Mouse (Mus musculus): ENCODE results near the gene Mrpl41. TPM values are rescaled to one million over a fixed set of nuclear protein-coding genes. Genes with fewer than 3 reads are reported as not detected.

The Mrpl41 gene
- polyA plus RNA-seq (2015; fragmentation: Illumina TruSeq; extraction: RNeasy Lipid Tissue Mini Kit (QIAGEN cat#74804); ENCODE audit: insufficient read depth, low read depth, low replicate concordance): 8.3 TPM

DNA sequence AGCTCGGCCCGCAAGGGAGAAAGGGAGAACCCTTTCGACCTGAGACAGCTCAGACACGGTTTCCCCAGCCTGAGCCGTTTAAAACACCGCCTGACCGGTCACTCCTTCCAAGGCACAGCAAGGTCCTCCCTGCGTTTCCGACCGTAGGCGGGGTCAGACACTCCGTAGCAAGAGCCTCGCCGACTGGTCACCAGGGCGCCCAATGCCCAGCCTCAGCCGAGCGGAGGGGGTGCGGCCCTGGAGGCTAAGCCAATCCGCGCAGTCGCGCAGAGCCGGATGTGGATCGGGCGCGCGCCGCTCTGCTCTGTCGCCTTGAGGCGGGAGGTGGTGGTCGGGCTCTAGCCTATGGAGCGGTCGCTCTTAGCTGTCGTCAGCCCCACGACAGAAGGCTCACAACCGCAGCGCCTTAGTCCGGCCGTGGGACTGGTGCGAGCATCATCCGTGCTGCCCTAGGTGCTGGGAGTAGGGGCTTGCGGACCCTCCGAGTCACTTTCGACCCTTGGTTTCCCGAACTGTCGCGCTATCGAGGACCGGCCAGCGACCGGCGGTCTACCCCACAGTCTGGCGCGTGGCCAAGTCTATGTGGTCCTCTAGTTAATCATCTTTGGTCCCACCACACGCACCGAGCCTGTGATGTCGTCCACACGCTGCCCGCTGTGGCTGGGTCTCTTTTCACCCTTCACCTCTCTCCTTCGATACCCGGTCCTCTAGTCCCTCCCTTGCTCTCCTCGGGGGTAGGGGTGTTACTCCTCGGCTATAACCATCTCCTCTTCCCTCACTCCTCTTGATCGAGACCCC lies at the start of gene Mrpl41:
TSS of gene Mrpl41 (minus strand) at position 193 of the 798 bp plus-strand sequence.

DNA sequence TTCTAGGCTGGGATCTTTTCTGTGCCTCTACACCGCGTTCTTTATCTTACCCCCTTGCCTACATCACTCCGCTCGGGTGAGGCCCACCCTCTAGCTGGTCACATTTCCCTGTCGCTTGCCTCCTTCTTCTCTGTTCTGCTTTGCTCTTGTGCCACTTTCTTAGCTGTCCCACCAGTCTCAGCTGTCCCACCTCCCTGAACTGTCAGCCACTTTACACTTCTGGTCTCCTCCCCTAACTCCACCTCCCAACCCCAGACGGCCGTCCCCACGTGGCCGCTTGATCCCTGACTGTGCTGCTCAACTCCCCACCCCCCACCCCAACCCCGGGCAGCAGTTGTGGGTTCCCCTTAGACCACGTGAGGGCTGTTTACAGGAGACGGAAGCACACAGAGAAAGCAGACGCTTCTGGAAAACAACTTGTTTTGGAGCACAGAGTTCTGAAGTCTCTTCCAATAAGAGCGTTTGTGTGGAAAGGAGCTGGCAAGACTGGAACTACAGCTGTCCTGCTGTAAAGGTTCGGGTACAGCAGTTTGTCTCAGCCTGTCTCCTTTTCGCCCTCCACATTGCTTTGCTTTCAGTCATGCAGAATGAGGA lies 903 bp upstream of the Mrpl41 start, which contains the start of gene Pnpla7:
TSS of gene Pnpla7 (plus strand) at position 330 of the 594 bp plus-strand sequence.

DNA sequence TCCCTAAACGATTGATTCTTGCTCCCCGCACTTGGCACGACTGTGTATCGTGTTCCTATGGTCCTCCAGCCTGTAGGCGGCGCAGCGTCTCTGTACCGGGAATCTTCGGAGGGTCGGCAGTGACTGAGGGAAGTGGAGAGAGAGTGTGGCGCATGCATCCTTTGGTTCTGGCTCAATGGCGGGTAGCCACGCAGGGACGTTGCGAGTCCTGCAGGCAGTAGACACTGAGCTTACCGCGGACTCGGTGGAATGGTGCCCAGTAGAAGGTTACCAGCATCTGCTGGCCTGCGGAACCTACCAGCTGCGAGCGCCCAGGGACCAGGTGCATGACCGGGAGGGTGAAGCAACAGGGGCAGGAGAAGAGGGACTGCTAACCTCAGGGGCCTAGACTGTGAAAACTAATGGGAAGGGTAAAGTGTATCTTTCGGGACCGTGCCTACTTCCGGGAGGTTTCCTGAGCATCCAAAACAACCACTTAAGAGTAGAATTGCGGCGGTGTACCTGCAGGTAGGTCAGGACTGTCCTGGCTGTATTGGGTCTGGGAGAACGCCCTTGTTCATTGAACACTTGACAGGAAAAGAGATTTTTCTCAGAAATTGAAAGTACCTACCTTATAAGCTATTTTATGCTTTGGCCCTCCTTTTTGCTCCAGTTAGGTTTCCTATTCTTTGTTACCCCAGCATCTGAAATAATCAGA lies 12.4 kb downstream of the Mrpl41 start, which contains the start of gene Dph7:
TSS of gene Dph7 (plus strand) at position 97 of the 697 bp plus-strand sequence.

DNA sequence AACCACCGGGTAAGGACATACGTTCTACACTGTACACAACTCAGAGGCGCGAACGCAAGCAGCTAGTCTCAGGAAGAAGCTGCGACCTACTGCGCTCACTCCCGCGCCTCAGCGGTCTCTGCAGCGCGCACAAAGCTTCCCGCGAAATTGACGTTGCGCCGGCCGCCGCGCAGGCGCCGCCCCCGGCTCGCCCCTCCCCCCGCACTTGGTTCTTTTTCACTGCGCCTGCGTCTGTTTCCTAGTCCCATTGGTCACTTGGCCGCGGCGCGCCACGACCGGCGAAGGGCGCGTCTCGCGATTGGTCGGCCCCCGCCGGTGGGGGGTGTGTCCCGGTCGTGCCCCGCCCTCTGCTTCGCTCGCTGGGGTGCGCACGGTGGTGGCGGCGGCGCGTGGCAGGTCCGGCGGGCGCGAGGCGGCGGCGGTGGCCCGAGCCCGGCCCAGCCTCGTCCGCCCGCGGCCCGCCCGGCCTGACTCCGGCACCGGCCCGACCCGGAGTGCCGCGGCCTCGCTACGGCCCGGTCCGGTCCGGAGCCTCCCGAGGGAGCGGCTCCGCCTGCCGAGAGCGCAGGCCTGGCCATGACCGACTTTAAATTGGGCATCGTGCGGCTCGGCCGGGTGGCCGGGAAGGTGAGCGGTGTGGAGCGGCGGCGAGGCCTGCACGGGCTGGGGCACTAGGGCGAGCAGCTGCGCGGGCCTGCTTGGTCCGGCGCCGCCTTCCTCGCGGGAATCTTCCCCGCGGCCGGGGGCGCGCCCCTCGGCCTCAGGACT lies 25.3 kb downstream of the Mrpl41 start, which contains the start of gene Zmynd19:
TSS of gene Zmynd19 (plus strand) at position 372 of the 768 bp plus-strand sequence.

DNA sequence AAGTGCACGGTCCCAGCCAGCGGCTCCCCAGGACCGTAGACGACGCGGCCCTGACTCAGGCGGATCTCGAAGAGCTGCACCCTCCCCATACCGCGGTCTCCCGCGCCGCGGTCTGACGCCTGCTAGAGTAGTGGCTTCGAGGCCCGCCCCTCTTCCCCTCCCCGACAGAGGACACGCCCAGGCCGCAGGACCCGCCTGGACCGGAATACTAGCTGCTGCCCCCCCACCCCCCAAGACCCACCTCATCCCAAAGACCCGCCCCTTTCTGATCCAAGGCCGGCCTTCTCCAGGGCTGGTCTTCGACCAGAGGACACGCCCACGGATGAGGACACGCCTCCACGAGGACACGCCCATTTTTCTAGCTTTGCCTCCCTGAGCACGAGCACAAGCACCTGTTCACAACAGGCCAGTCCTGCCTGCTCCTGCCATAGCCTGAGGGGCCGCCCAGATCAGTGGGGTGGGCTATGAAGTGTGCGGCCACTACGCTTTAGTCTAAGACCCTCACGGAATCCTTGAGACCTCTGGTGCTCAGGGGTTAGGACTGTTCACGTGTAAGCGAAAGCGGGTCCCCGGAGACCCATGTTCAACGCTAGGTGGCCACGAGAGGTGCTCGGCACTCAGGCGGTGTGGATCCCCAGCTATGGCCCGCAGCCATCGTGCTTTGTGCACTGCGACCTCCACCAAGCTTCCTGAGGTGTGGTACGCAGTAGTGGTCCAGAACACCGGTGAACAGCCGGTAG lies 39.7 kb downstream of the Mrpl41 start, which contains the start of gene Arrdc1:
TSS of gene Arrdc1 (minus strand) at position 196 of the 740 bp plus-strand sequence.

Other genes starting within 250 kb of the Mrpl41 start
- gene Cacna1b, start 211.9 kb downstream of the Mrpl41 start, polyA plus RNA-seq (2015; fragmentation: Illumina TruSeq; extraction: RNeasy Lipid Tissue Mini Kit (QIAGEN cat#74804); ENCODE audit: insufficient read depth, low read depth, low replicate concordance): 0.70 TPM
- gene Ehmt1, start 55.5 kb downstream of the Mrpl41 start, polyA plus RNA-seq (2015; fragmentation: Illumina TruSeq; extraction: RNeasy Lipid Tissue Mini Kit (QIAGEN cat#74804); ENCODE audit: insufficient read depth, low read depth, low replicate concordance): 9.9 TPM
- gene Arrdc1, start 39.8 kb downstream of the Mrpl41 start, polyA plus RNA-seq (2015; fragmentation: Illumina TruSeq; extraction: RNeasy Lipid Tissue Mini Kit (QIAGEN cat#74804); ENCODE audit: insufficient read depth, low read depth, low replicate concordance): 12.7 TPM
- gene Zmynd19, start 25.3 kb downstream of the Mrpl41 start, polyA plus RNA-seq (2015; fragmentation: Illumina TruSeq; extraction: RNeasy Lipid Tissue Mini Kit (QIAGEN cat#74804); ENCODE audit: insufficient read depth, low read depth, low replicate concordance): 1.6 TPM
- 4.7 TPM for gene Dph7, start 12.7 kb downstream of the Mrpl41 start, polyA plus RNA-seq (2015; fragmentation: Illumina TruSeq; extraction: RNeasy Lipid Tissue Mini Kit (QIAGEN cat#74804); ENCODE audit: insufficient read depth, low read depth, low replicate concordance)
- gene Pnpla7, start 935 bp upstream of the Mrpl41 start, polyA plus RNA-seq (2015; fragmentation: Illumina TruSeq; extraction: RNeasy Lipid Tissue Mini Kit (QIAGEN cat#74804); ENCODE audit: insufficient read depth, low read depth, low replicate concordance): 12.8 TPM
- gene Nsmf, start 79.3 kb upstream of the Mrpl41 start, polyA plus RNA-seq (2015; fragmentation: Illumina TruSeq; extraction: RNeasy Lipid Tissue Mini Kit (QIAGEN cat#74804); ENCODE audit: insufficient read depth, low read depth, low replicate concordance): 18.6 TPM
- not detected for gene Entpd8, start 105.2 kb upstream of the Mrpl41 start, polyA plus RNA-seq (2015; fragmentation: Illumina TruSeq; extraction: RNeasy Lipid Tissue Mini Kit (QIAGEN cat#74804); ENCODE audit: insufficient read depth, low read depth, low replicate concordance)
- gene Noxa1, start 120.1 kb upstream of the Mrpl41 start, polyA plus RNA-seq (2015; fragmentation: Illumina TruSeq; extraction: RNeasy Lipid Tissue Mini Kit (QIAGEN cat#74804); ENCODE audit: insufficient read depth, low read depth, low replicate concordance): not detected
- gene Nrarp, start 205.7 kb upstream of the Mrpl41 start, polyA plus RNA-seq (2015; fragmentation: Illumina TruSeq; extraction: RNeasy Lipid Tissue Mini Kit (QIAGEN cat#74804); ENCODE audit: insufficient read depth, low read depth, low replicate concordance): 5.7 TPM
- 4.7 TPM for gene Tor4a, start 221.8 kb upstream of the Mrpl41 start, polyA plus RNA-seq (2015; fragmentation: Illumina TruSeq; extraction: RNeasy Lipid Tissue Mini Kit (QIAGEN cat#74804); ENCODE audit: insufficient read depth, low read depth, low replicate concordance)
- gene Nelfb, start 236.4 kb upstream of the Mrpl41 start, polyA plus RNA-seq (2015; fragmentation: Illumina TruSeq; extraction: RNeasy Lipid Tissue Mini Kit (QIAGEN cat#74804); ENCODE audit: insufficient read depth, low read depth, low replicate concordance): 17.7 TPM
- gene Stpg3, start 239.5 kb upstream of the Mrpl41 start, polyA plus RNA-seq (2015; fragmentation: Illumina TruSeq; extraction: RNeasy Lipid Tissue Mini Kit (QIAGEN cat#74804); ENCODE audit: insufficient read depth, low read depth, low replicate concordance): not detected
- gene Fam166a, start 243.6 kb upstream of the Mrpl41 start, polyA plus RNA-seq (2015; fragmentation: Illumina TruSeq; extraction: RNeasy Lipid Tissue Mini Kit (QIAGEN cat#74804); ENCODE audit: insufficient read depth, low read depth, low replicate concordance): not detected
- 52.2 TPM for gene Tubb4b, start 249.6 kb upstream of the Mrpl41 start, polyA plus RNA-seq (2015; fragmentation: Illumina TruSeq; extraction: RNeasy Lipid Tissue Mini Kit (QIAGEN cat#74804); ENCODE audit: insufficient read depth, low read depth, low replicate concordance)